Mouse (Mus musculus): Measurements from ENCODE around the gene Zfp941. TPM values are rescaled to one million over a fixed set of nuclear protein-coding genes. Genes with fewer than 3 reads are reported as not detected.

Zfp941 gene
- polyA plus RNA-seq, 1 experiment from 2014 or later, result 0.24 TPM

- DNase-seq, result no peak
- Histone ChIP-seq H3K9ac (no peak overlapping the region), H3K27me3 (peaks cover 42% of the 10 kb centered on the region), H3K9me3 (replicated peaks) (no peaks in the 10 kb centered on the region), H3K36me3 (no peaks in the 10 kb centered on the region), H3K4me1 (replicated peaks) (peaks cover 14% of the 10 kb centered on the region), H3K4me2 (no peak overlapping the region), H3K4me3 (replicated peaks) (no peak overlapping the region), H3K27ac (no peak overlapping the region)
- ATAC-seq (ENCODE audit: low read depth), result no peak
- 64% methylated on average over 9 of the region's 9 CpGs for WGBS (ENCODE audit: insufficient replicate concordance)
Observed at GRCm38 (mm10) chr7:140836243-140837115, 14.5 kb upstream of the Zfp941 start.

GRCm38 (mm10) chr7:140835758-140836087 is 13.7 kb upstream of the Zfp941 start:
- peak overlapping the region; percentile 7; the same call in 1 of the 2 replicates for H3K4me3 ChIP-seq (replicated peaks)
- no peak overlapping the region for H3K9ac ChIP-seq
- no peak for DNase-seq
- H3K4me2 ChIP-seq, result peak overlapping the region; percentile 38; the same call in 1 of the 2 replicates
- ATAC-seq (ENCODE audit: low read depth), result peak; percentile 13; the same call in 1 of the 2 replicates
- H3K9me3 ChIP-seq (replicated peaks), result no peaks in the 10 kb centered on the region
- peaks cover 36% of the 10 kb centered on the region for H3K27me3 ChIP-seq
- WGBS (ENCODE audit: insufficient replicate concordance), result 57% methylated on average over 2 of the region's 2 CpGs
- H3K4me1 ChIP-seq (replicated peaks), result peaks cover 14% of the 10 kb centered on the region
- H3K36me3 ChIP-seq, result no peaks in the 10 kb centered on the region
- no peak overlapping the region for H3K27ac ChIP-seq

- Histone ChIP-seq H3K9ac (no peak within 1 kb of the TSS), H3K4me3 (replicated peaks) (peak within 1 kb of the TSS; percentile 7), H3K9me3 (replicated peaks) (no peaks in the 10 kb centered on the region), H3K4me1 (replicated peaks) (peaks cover 14% of the 10 kb centered on the region), H3K27me3 (peaks cover 33% of the 10 kb centered on the region), H3K27ac (no peak within 1 kb of the TSS), H3K36me3 (no peaks in the 10 kb centered on the region), H3K4me2 (peak within 1 kb of the TSS; percentile 38)
- WGBS (ENCODE audit: insufficient replicate concordance), result 46% methylated on average over 20 of the region's 20 CpGs
- ATAC-seq (ENCODE audit: low read depth) (peak; percentile 49), DNase-seq (no peak)
Observed at GRCm38 (mm10) chr7:140834968-140835757, 13.2 kb upstream of the Zfp941 start, which contains the start of gene Urah. Gene Urah (plus strand): TSS chr7:140835018.

- no peak overlapping the region for H3K4me2 ChIP-seq
Observed at GRCm38 (mm10) chr7:140833341-140833740, 11.4 kb upstream of the Zfp941 start.

GRCm38 (mm10) chr7:140831447-140831846 is 9.5 kb upstream of the Zfp941 start:
- Histone ChIP-seq H3K4me2 (no peak overlapping the region), H3K4me1 (replicated peaks) (peaks cover 21% of the 10 kb centered on the region), H3K27me3 (0 out of 2 replicates have a peak, but pooled peaks cover 13% of the 10 kb centered on the region), H3K4me3 (replicated peaks) (no peak overlapping the region), H3K27ac (no peak overlapping the region), H3K9ac (no peak overlapping the region), H3K36me3 (no peaks in the 10 kb centered on the region), H3K9me3 (replicated peaks) (no peaks in the 10 kb centered on the region)
- DNase-seq (no peak), ATAC-seq (ENCODE audit: low read depth) (no peak)
- 45% methylated on average over 6 of the region's 6 CpGs for WGBS (ENCODE audit: insufficient replicate concordance)

More at GRCm38 (mm10) chr7:140833341-140833740, 11.4 kb upstream of the Zfp941 start:
- no peak overlapping the region for H3K4me3 ChIP-seq (replicated peaks)
- H3K9me3 ChIP-seq (replicated peaks), result no peaks in the 10 kb centered on the region
- H3K27ac ChIP-seq, result no peak overlapping the region
- DNase-seq (no peak), ATAC-seq (ENCODE audit: low read depth) (no peak)
- no peaks in the 10 kb centered on the region for H3K36me3 ChIP-seq
- H3K9ac ChIP-seq, result no peak overlapping the region
- WGBS (ENCODE audit: insufficient replicate concordance), result 63% methylated on average over 4 of the region's 4 CpGs
- peaks cover 17% of the 10 kb centered on the region for H3K4me1 ChIP-seq (replicated peaks)
- H3K27me3 ChIP-seq, result peaks cover 19% of the 10 kb centered on the region; the same call in 1 of the 2 replicates

- no peak for DNase-seq
- 24% methylated on average over 8 of the region's 8 CpGs for WGBS (ENCODE audit: insufficient replicate concordance)
- 0 out of 2 replicates have a peak, but pooled peaks cover 7% of the 10 kb centered on the region for H3K4me1 ChIP-seq (replicated peaks)
- H3K27me3 ChIP-seq, result peaks cover 14% of the 10 kb centered on the region; the same call in 1 of the 2 replicates
- no peak overlapping the region for H3K4me3 ChIP-seq (replicated peaks)
- H3K36me3 ChIP-seq, result no peaks in the 10 kb centered on the region
- no peak overlapping the region for H3K4me2 ChIP-seq
- H3K9ac ChIP-seq, result no peak overlapping the region
- no peak for ATAC-seq (ENCODE audit: low read depth)
- H3K27ac ChIP-seq, result no peak overlapping the region
- no peaks in the 10 kb centered on the region for H3K9me3 ChIP-seq (replicated peaks)
Observed at GRCm38 (mm10) chr7:140828171-140828881, 6.3 kb upstream of the Zfp941 start.

- no peak overlapping the region for H3K9ac ChIP-seq
- 59% methylated on average over 4 of the region's 4 CpGs for WGBS (ENCODE audit: insufficient replicate concordance)
- no peaks in the 10 kb centered on the region for H3K36me3 ChIP-seq
- no peak overlapping the region for H3K4me2 ChIP-seq
- peaks cover 9% of the 10 kb centered on the region; the same call in 1 of the 2 replicates for H3K27me3 ChIP-seq
- ATAC-seq (ENCODE audit: low read depth) (no peak), DNase-seq (no peak)
- no peaks in the 10 kb centered on the region for H3K9me3 ChIP-seq (replicated peaks)
- H3K4me1 ChIP-seq (replicated peaks), result peaks cover 10% of the 10 kb centered on the region
- H3K4me3 ChIP-seq (replicated peaks), result no peak overlapping the region
- no peak overlapping the region for H3K27ac ChIP-seq
Observed at GRCm38 (mm10) chr7:140822731-140823130, 753 bp upstream of the Zfp941 start.

GRCm38 (mm10) chr7:140821305-140821652 is 699 bp downstream of the Zfp941 start:
- peaks cover 10% of the 10 kb centered on the region for H3K4me1 ChIP-seq (replicated peaks)
- H3K9ac ChIP-seq, result no peak overlapping the region
- peaks cover 9% of the 10 kb centered on the region; the same call in 1 of the 2 replicates for H3K27me3 ChIP-seq
- no peaks in the 10 kb centered on the region for H3K9me3 ChIP-seq (replicated peaks)
- H3K27ac ChIP-seq, result no peak overlapping the region
- H3K4me2 ChIP-seq, result peak overlapping the region; percentile 71
- no peaks in the 10 kb centered on the region for H3K36me3 ChIP-seq
- DNase-seq (no peak), ATAC-seq (ENCODE audit: low read depth) (no peak)
- peak overlapping the region; percentile 52 for H3K4me3 ChIP-seq (replicated peaks)
- WGBS (ENCODE audit: insufficient replicate concordance), result 57% methylated on average over 5 of the region's 5 CpGs

GRCm38 (mm10) chr7:140820173-140820572 is 1.8 kb downstream of the Zfp941 start:
- Histone ChIP-seq H3K4me1 (replicated peaks) (peaks cover 10% of the 10 kb centered on the region), H3K9ac (no peak overlapping the region), H3K27ac (no peak overlapping the region), H3K4me2 (no peak overlapping the region), H3K9me3 (replicated peaks) (no peaks in the 10 kb centered on the region), H3K27me3 (0 out of 2 replicates have a peak, but pooled peaks cover 2% of the 10 kb centered on the region), H3K4me3 (replicated peaks) (no peak overlapping the region), H3K36me3 (no peaks in the 10 kb centered on the region)
- DNase-seq (no peak), ATAC-seq (ENCODE audit: low read depth) (no peak)
- 58% methylated on average over 4 of the region's 4 CpGs for WGBS (ENCODE audit: insufficient replicate concordance)

GRCm38 (mm10) chr7:140812850-140813249 is 9.1 kb downstream of the Zfp941 start:
- no peak for ATAC-seq (ENCODE audit: low read depth)
- H3K4me2 ChIP-seq, result no peak overlapping the region
- no peak overlapping the region for H3K9ac ChIP-seq
- H3K36me3 ChIP-seq, result no peaks in the 10 kb centered on the region
- DNase-seq, result no peak
- no peak overlapping the region for H3K4me3 ChIP-seq (replicated peaks)
- no peaks in the 10 kb centered on the region for H3K9me3 ChIP-seq (replicated peaks)
- no peaks in the 10 kb centered on the region for H3K4me1 ChIP-seq (replicated peaks)
- H3K27me3 ChIP-seq, result no peaks in the 10 kb centered on the region
- 77% methylated on average over 12 of the region's 12 CpGs for WGBS (ENCODE audit: insufficient replicate concordance)
- no peak overlapping the region for H3K27ac ChIP-seq

GRCm38 (mm10) chr7:140811714-140812113 is 10.3 kb downstream of the Zfp941 start:
- DNase-seq, result no peak

More at GRCm38 (mm10) chr7:140811714-140812113, 10.3 kb downstream of the Zfp941 start:
- H3K27ac ChIP-seq, result no peak overlapping the region
- H3K4me1 ChIP-seq (replicated peaks), result no peaks in the 10 kb centered on the region
- no peak overlapping the region for H3K4me3 ChIP-seq (replicated peaks)
- no peak overlapping the region for H3K9ac ChIP-seq
- H3K9me3 ChIP-seq (replicated peaks), result no peaks in the 10 kb centered on the region
- no peak overlapping the region for H3K4me2 ChIP-seq
- ATAC-seq (ENCODE audit: low read depth), result no peak
- 75% methylated on average over 13 of the region's 13 CpGs for WGBS (ENCODE audit: insufficient replicate concordance)
- no peaks in the 10 kb centered on the region for H3K27me3 ChIP-seq
- no peaks in the 10 kb centered on the region for H3K36me3 ChIP-seq
